Mouse (Mus musculus) thymus, adult 2 months (tissue): ENCODE measurements around the gene Zscan22. TPM values are rescaled to one million over a fixed set of nuclear protein-coding genes. Genes with fewer than 3 reads are reported as not detected.
"Not testable (repeated sequence)": the region's sequence is repeated elsewhere in the genome, so short reads cannot be mapped to it uniquely, and the experiment has no call there.

Experiments
- DNase-seq: peaks from one replicate; pipeline ENCODE4 v3.0.0; 2021
- H3K27ac ChIP-seq: fragments of 200-500 bp; 2 replicates; pipeline ENCODE4 v1.5.1; 2012; ENCODE audit warnings: low read length, control low read depth; ENCODE audit not compliant: control insufficient read depth, insufficient read depth
- H3K27me3 ChIP-seq: fragments of 200-500 bp; 2 replicates; pipeline ENCODE4 v1.6.1; 2012; ENCODE audit warnings: mild to moderate bottlenecking, low read length, moderate library complexity, mixed read lengths; ENCODE audit not compliant: control insufficient read depth, insufficient read depth
- H3K36me3 ChIP-seq: fragments of 200-500 bp; 2 replicates; pipeline ENCODE4 v1.6.1; 2012; ENCODE audit warnings: mild to moderate bottlenecking, low read length, moderate library complexity; ENCODE audit not compliant: control insufficient read depth, insufficient read depth
- H3K4me1 ChIP-seq: fragments of 200-500 bp; replicated peaks from 2 replicates; pipeline ENCODE4 v1.6.1; 2012; ENCODE audit warnings: low read length; ENCODE audit not compliant: control insufficient read depth, insufficient read depth
- H3K4me3 ChIP-seq: fragments of 200-500 bp; 2 replicates; pipeline ENCODE4 v1.5.1; 2012; ENCODE audit warnings: mild to moderate bottlenecking, low read length, control low read depth, moderate library complexity; ENCODE audit not compliant: control insufficient read depth, insufficient read depth
- CTCF ChIP-seq: fragments of 200-500 bp; IDR thresholded peaks from 2 replicates; pipeline ENCODE4 v1.5.1; 2012; ENCODE audit warnings: mild to moderate bottlenecking, control low read depth, low read length, moderate library complexity, borderline replicate concordance; ENCODE audit not compliant: control insufficient read depth, poor library complexity, insufficient read depth; ENCODE audit errors: extremely low read depth
- POLR2A ChIP-seq: fragments of 200-500 bp; IDR thresholded peaks from 2 replicates; pipeline ENCODE4 v1.6.1; 2012; ENCODE audit warnings: mild to moderate bottlenecking, low read length, control low read depth, moderate library complexity; ENCODE audit not compliant: control insufficient read depth, poor library complexity, insufficient read depth; ENCODE audit errors: extremely low read depth
- WGBS: fragments of 180-500 bp; shearing (Covaris S2); methylation state at CpG from one replicate; pipeline ENCODE4 v1.1.7; 2018; 5-methylcytosine and 5-hydroxymethylcytosine counted together
- polyA plus RNA-seq: library from polyadenylated mRNA; depleted of rRNA; stranded (reverse); fragments of >200 nt; gene quantifications from 2 replicates; pipeline ENCODE4 v1.2.3, GENCODE M21; 2012

The Zscan22 gene
- polyA plus RNA-seq, 1 experiment, result 14.9 TPM

GRCm38 (mm10) chr7:12913556-12913955 is 15.9 kb downstream of the Zscan22 start:
- no peak for DNase-seq

GRCm38 (mm10) chr7:12920495-12920894 is 22.9 kb downstream of the Zscan22 start:
- not testable (repeated sequence) for DNase-seq, H3K27ac ChIP-seq, H3K27me3 ChIP-seq, H3K4me3 ChIP-seq, H3K4me1 ChIP-seq
- 90% methylated on average over 7 of the region's 8 CpGs for WGBS
- peaks cover 22% of the 10 kb centered on the region for H3K36me3 ChIP-seq

More at GRCm38 (mm10) chr7:12913556-12913955, 15.9 kb downstream of the Zscan22 start:
- no peak overlapping the region for H3K4me3 ChIP-seq
- H3K27me3 ChIP-seq, result no peaks in the 10 kb centered on the region
- no peak for TF ChIP-seq POLR2A
- TF ChIP-seq CTCF, result no peak
- H3K36me3 ChIP-seq, result no peaks in the 10 kb centered on the region
- peaks cover 3% of the 10 kb centered on the region for H3K4me1 ChIP-seq
- no peak overlapping the region for H3K27ac ChIP-seq

GRCm38 (mm10) chr7:12921318-12921704 is 23.7 kb downstream of the Zscan22 start:
- WGBS, result 0% methylated on average over 3 of the region's 3 CpGs
- no peaks in the 10 kb centered on the region for H3K27me3 ChIP-seq
- peaks cover 30% of the 10 kb centered on the region for H3K36me3 ChIP-seq
- TF ChIP-seq CTCF, result no peak
- TF ChIP-seq POLR2A, result no peak
- no peak for DNase-seq
- H3K4me1 ChIP-seq, result peaks cover 7% of the 10 kb centered on the region
- peak overlapping the region; percentile 75 for H3K27ac ChIP-seq
- peak overlapping the region; percentile 77 for H3K4me3 ChIP-seq

GRCm38 (mm10) chr7:12921705-12922465 is 24.3 kb downstream of the Zscan22 start, which contains the start of gene Rps5:
Rps5 (plus strand) TSS chr7:12922290.
- Histone ChIP-seq H3K27ac (peak within 1 kb of the TSS; percentile 75), H3K36me3 (peaks cover 36% of the 10 kb centered on the region), H3K27me3 (no peaks in the 10 kb centered on the region), H3K4me3 (peak within 1 kb of the TSS; percentile 94), H3K4me1 (peaks cover 7% of the 10 kb centered on the region)
- WGBS, result under 1% methylated on average over 55 of the region's 55 CpGs
- TF ChIP-seq CTCF (peak; percentile 82; the same call in 1 of the 2 replicates), POLR2A (peak; percentile 90)
- DNase-seq, result peak; percentile 97

- no peak for TF ChIP-seq CTCF
- TF ChIP-seq POLR2A, result no peak
- H3K36me3 ChIP-seq, result peaks cover 38% of the 10 kb centered on the region
- WGBS, result 2% methylated on average over 8 of the region's 8 CpGs
- H3K27me3 ChIP-seq, result no peaks in the 10 kb centered on the region
- no peak overlapping the region for H3K27ac ChIP-seq
- peaks cover 7% of the 10 kb centered on the region for H3K4me1 ChIP-seq
- DNase-seq, result no peak
- peak overlapping the region; percentile 94 for H3K4me3 ChIP-seq
Observed at GRCm38 (mm10) chr7:12922729-12923128, 25.1 kb downstream of the Zscan22 start.

- WGBS, result 94% methylated on average over 7 of the region's 7 CpGs
- H3K27ac ChIP-seq, result no peak overlapping the region
Observed at GRCm38 (mm10) chr7:12926316-12926715, 28.7 kb downstream of the Zscan22 start.

GRCm38 (mm10) chr7:12927191-12927680 is 29.6 kb downstream of the Zscan22 start, which contains the start of gene Rnf225:
Rnf225 (plus strand) TSS chr7:12927416.
- DNase-seq, result no peak
- H3K4me3 ChIP-seq, result no peak within 1 kb of the TSS
- TF ChIP-seq POLR2A (no peak), CTCF (no peak)

More at GRCm38 (mm10) chr7:12926316-12926715, 28.7 kb downstream of the Zscan22 start:
- DNase-seq, result no peak
- Histone ChIP-seq H3K4me1 (peaks cover 5% of the 10 kb centered on the region), H3K4me3 (no peak overlapping the region), H3K27me3 (peaks cover 3% of the 10 kb centered on the region; the same call in 1 of the 2 replicates), H3K36me3 (peaks cover 38% of the 10 kb centered on the region)
- TF ChIP-seq POLR2A (no peak), CTCF (no peak)

More at GRCm38 (mm10) chr7:12927191-12927680, 29.6 kb downstream of the Zscan22 start, which contains the start of gene Rnf225:
- H3K27ac ChIP-seq, result no peak within 1 kb of the TSS
- peaks cover 3% of the 10 kb centered on the region; the same call in 1 of the 2 replicates for H3K27me3 ChIP-seq
- 86% methylated on average over 8 of the region's 8 CpGs for WGBS
- H3K4me1 ChIP-seq, result peaks cover 4% of the 10 kb centered on the region
- H3K36me3 ChIP-seq, result peaks cover 38% of the 10 kb centered on the region
